Mouse (Mus musculus) frontal cortex, adult 2 months (tissue): Measurements from ENCODE around the gene Slc36a3. TPM values are rescaled to one million over a fixed set of nuclear protein-coding genes. Genes with fewer than 3 reads are reported as not detected.
"Not testable (repeated sequence)": the region's sequence is repeated elsewhere in the genome, so short reads cannot be mapped to it uniquely, and the experiment has no call there.

Experiments
- DNase-seq, 2 experiments: peaks; one replicate each; pipeline ENCODE4 v3.0.0; 2022; ENCODE audit warnings: low spot score in 1 of 2; ENCODE audit errors: extremely low spot score in 1 of 2
- polyA plus RNA-seq: library from polyadenylated mRNA; depleted of rRNA; stranded (reverse); fragments of >200 nt; gene quantifications from 2 replicates; pipeline ENCODE4 v1.2.3, GENCODE M21; 2012

Slc36a3 gene
- polyA plus RNA-seq, 1 experiment, result not detected

DNA sequence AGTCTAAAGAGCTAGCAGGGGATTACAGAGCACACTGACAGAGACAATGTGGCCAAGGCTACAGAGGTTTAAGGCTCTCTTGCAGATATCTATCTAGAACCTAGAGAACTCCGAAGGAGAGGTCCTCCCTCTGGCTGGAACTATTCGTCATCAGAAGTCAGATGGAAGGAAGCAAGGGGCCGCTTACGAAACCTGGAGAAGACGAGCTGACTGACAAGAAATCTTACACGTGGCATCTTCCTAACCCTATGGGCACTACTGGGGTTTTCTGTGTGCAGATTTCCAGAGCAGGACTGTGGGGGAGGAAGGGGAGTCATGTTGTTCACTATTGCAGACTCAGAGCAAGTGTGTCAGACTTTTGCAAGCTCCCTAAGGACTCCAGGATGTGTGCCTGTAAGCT, 4.1 kb downstream of the Slc36a3 start:
- no peak for DNase-seq

DNA sequence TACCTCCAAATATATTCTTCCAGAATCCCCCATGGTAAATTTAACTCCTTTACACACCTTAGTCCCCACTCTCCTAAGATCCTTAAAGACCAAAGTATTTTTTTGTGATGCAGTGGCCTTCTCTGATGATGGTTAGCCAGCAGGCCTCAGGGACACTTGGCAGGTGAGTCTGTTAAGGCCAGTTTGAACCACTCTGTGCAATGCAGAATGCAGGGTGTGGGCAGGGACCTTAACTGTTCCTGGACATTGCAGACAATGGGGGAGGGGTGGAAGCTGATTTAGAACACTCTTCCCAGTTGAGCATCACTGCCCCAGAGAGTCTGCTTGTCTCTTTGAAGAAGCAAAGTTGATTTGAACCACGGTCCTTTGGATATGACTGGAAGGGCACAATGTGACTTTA, 4.7 kb downstream of the Slc36a3 start:
- DNase-seq, result no peak

DNA sequence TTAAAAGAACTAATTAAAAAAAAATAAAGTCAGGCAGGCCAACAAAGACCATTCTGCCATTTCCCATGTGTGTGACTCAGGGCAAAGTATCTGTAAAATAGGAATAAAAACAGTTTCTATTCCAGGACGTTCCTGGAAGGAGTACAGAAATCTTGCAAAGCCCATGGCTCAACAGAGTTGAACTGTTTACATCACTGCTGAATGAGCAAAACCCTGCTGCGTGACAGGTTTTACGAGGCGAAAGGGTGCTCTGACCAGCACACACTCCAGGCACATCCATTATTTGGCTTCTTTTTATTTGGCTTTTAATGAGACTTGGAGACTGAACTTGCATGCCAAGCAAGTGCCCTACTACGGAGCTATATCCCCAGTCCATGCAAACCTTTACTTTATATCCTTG, 7.5 kb downstream of the Slc36a3 start:
- no peak for DNase-seq

DNA sequence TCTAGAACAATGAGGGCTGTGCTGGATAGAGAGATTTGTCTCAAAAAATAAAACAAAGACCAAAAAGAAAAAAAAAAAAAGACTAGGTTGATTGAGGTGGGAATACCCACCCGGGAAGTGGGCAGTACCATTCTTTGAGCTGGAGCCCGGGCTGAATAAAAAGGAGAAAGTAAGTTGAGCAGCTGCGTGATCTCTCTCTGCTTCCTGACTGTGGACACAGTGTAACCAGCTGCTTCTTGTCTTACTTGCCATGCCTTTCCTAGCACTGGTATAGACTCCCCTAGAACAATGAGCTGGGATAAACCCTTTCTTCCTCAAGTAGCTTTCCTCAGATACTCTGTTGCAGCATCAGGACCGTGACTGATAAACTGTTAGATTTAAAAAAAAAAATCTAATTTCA, 10.0 kb downstream of the Slc36a3 start:
- DNase-seq, result no peak

DNA sequence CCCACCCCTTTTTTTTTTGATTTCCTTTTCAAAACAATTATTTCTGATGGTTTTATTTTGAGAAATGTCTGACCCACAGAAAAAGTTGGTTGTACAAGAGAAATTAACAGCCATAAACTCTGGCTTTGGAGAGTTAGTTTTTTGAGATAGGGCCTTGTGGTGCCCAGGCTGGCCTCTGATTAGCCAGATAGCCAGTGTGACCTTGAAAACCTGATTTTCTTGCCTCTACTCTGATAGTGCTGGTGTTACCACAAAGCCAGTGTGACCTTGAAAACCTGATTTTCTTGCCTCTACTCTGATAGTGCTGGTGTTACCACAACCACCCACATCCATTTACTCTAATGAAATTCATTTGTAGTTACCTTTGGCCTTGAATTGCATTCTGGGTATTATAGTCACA, 13.9 kb downstream of the Slc36a3 start:
- no peak for DNase-seq

DNA sequence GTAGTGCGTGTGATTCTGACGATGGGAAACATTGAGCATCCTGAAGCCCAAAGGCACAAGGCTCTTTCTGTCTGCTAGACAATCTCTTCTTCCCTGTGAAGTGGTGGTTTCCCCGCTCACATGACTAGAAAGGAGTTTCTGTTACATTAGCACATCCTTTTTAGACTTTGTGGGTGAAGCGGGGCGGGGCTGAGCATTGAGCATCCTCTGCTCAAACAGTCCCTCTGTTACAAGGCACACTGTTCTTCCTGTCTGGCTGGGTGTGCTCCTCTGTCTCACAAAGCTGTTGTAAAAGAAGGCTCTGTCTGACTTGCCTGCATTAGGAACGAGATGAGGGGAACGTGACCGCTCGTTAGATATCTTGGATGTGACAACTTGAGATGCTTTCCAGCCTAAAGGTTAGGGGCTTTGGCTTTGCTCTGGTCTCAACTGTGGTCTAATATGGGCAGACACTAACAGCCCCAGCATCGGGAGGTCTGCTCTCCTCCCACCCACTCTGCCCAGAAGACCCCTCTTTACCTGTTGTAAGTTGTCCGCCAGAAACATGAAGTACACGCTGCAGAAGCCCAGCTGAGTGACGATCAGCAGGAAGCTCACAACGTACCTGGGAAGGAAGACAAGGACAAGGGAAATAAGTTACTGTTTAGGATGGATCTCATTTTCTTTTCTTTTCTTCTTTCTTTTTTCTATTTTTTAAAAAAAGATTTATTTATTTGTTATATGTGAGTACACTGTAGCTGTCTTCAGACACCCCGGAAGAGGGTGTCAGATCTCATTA, 14.5 kb downstream of the Slc36a3 start:
- DNase-seq, result no peak

DNA sequence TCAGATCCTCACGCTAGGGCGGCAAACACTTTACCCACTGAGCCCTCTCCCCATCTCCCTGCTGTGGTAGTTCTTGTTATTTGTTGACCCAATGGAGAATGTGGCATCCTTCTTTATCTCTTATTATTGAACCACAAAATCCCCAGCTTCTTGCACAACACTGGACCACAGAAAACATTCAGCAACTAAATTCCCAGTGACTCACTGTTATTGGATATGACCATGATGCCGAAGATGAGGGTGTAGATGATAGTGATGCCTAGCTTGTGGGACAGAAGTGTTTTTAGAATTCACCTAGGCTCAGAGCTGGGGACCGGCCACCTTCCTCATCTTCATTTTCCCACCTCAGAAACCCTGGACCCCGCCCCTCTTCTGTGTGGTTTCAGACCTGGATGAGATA, 16.6 kb downstream of the Slc36a3 start:
- no peak for DNase-seq

DNA sequence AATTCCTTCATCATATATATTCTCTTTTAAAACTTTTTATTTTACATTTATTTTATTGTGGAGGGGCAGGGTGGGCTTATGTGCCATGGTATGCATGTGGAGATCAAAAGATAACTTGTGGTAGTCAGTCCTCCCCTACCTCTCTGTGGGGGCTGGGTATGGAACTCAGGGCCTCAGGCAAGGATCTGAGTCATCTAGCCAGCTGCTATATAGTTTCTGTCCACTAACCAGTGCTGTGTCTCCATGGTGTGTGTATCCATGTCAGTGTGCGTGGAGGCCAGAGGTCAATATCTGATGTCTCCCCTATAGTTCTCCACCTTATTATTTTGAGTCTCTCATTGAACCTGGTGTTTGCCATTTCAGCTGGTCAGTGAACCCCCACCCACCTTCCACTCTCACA, 17.1 kb downstream of the Slc36a3 start:
- DNase-seq, result no peak

DNA sequence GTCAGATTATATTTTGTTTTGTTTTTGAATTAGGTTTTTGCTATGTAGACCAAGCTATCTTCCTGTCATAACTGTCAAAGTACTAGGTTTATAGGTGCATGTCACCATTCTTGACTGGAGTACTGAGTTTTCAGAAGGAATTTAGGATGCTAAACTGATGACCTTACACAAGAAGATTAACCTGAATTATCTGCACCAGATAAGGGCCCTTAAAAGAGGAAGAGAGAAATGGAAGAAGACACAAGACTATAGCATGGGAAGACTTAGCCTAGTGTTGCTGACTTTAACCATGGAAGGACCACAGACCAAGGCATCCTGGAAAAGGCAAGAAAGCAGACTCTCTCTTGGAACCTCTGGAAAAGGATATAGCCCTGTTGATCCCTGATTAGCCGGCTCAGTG, 18.3 kb downstream of the Slc36a3 start:
- DNase-seq, result no peak

DNA sequence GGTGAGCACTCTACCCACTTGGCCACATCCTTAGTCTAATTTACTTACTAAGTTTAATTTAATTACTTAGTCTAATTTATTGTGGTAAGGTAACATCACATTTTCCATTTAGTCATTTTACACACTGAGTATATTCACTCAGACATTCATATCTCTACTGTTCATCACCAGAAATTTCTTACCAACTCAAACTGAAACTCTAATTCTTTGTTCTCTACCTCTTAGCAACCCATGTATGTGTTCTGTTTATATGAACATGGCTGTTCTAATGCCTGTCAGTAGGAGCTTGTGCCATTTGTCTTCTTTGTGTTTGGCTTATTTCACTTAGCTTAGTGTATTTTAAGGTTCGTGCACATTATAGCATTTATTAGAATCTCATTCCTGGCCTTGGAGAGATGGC, 19.6 kb downstream of the Slc36a3 start:
- DNase-seq, result no peak

DNA sequence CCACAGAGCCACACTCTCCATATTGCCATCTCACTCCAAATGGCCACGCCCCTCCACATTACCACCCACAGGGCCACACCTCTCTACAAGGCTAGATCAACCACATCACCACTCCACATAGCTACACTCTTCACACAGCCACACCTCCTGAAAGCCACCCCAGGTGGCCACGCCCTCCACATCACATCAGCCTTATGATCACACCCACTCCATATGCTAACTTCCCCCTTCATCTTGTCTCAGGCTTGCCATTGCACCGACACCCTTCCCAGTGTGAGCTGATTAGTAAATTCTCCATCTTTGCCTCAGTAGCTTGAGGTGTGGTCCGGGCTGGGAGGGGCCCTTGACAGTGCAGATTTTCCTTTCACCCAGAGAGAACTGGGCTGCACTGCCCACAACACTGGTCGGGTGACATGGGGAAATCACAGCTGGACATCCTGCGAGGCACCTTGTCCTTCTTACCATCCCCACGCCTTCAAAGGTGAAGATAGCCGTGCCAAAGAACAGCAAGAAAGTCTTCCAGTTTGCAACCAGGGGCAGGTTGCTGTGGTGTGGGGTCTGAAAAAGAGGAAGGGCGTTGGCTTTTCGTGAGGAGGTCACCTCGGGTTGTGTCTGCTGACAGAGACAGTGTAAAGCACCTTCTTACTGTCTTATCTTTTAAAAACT, 20.3 kb downstream of the Slc36a3 start:
- no peak for DNase-seq

DNA sequence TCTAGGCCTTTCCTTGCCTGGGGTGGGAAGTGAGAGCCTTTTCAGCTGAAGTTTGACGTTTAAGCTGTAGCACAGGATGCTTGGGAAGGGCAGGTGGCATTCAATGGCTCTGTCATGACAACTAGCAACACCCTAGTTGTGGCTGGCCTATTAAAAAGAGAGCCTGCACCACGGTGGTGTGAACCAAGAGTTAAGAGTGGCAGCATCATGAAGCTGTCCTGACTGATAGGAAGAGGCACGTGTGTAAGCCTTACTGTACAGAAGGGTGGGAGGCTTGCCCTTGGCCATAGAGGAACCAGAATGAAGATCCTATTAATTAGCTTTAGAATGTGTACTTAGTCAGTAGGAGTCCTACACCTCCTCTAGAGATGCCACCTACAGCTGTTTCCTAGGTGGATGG, 23.1 kb downstream of the Slc36a3 start:
- no peak for DNase-seq

DNA sequence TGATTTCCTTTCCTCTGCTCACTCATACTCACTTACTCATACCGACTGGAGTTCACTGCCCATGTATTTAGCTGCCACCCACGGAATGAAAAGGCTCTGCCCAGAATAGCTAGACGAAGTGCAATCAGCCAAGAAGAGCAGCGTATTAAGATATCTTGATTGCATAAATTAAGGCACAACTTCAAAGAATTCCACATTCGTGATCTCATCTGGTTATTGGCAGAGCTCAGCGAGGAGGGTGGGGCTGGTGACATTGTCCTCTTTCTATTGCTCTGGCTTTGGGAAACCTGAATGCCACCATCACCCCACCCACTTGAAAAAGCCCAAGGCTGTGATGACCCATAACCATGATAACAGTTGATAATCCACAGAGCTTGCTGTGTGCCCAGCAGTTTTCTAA, 23.6 kb downstream of the Slc36a3 start:
- DNase-seq, result peak; percentile 25 to 63

DNA sequence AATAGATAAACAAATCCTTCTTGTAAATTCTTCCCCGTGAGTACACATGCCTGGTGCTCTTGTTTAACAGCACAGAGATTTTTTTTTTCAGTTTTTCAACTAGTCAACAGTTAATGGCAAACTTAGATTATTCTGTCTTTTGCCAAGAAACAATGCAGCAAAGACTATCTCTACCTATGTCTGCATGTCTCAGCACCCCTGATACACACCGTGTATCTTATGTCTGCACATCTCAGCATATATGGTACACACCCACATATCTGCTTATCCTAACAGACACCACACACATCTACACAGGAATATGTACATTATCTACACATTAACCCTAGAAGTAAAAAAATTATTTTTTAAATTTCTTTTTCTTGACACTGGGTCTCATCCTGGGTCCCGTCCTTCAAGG, 24.8 kb downstream of the Slc36a3 start:
- DNase-seq, result no peak

DNA sequence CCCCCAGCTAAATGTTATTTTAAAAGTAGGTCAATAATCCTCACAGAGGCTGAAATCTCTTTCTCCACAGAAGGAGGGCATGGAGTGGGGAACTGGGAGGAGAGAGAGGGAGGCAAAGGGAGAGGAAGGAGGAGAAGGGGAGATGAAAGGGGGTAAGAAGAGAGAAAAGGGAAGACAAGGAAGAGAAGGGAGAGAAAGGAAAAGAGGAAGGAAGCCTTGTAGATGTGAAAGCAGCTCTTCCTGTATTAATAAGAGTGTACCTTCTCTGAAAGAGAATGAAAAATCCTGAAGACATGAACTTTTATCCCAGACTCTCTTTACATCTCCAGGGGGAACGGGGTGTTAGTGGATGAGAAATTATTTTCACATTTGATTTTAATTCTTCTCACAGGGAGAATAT, 30.1 kb downstream of the Slc36a3 start:
- DNase-seq, result no peak

DNA sequence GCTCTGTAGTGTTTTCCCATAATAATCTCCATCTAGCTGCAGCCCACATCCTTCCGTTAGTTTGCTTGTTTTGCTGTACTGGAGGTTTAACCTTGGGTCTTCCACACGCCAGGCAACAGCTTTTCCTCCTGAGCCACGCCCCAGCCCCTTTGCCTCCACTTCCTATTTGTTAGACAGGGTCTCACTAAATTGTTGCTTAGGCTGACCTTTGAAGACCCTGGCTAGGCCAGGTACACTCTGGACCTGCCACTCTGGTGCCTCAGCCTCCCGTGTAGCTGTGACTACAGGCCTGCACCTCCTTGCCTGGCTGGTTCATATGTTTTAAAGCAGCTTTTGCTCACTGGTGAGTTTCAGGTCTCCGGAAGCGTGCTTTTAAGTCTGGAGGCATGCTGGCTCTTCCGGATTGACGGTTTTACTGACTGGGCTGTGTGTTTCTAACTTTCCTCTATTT, 30.7 kb downstream of the Slc36a3 start:
- DNase-seq, result no peak

DNA sequence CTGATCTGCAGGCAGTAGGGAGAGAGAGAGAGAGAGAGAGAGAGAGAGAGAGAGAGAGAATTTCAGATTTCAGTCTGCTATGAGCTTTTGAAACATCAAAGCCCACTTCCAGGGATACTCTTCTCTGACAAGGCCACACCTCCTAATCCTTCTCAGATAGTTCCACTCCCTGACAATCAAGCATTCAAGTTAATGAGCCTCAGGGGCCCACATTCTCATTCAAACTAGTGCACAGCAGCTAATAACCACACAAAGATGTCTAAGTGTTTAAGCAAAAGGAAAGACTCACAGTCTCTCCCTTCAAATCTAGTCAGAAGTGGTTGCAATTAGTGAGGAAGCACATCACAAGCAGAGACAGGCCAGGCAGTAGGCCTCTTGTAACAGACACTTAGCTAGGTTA, 31.2 kb downstream of the Slc36a3 start:
- DNase-seq, result no peak

DNA sequence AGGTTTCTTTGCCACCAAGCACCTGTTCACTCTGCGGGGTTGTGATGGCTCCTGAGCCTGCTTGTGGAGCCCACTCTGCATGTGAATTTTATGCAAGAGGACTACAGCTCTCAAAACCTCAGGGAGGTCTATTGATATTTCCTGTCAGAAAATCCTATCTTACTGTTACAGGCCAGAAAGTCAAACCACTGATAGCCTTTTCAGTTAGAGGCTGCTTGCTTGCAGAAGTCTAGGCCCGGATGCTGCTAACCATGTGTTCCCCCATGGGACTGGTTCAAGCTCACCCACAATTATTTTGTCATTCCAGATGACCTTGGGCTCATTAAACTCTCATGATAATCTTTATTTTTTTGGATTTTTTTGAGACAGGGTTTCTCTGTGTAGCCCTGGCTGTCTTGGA, 34.5 kb downstream of the Slc36a3 start:
- DNase-seq, result no peak

DNA sequence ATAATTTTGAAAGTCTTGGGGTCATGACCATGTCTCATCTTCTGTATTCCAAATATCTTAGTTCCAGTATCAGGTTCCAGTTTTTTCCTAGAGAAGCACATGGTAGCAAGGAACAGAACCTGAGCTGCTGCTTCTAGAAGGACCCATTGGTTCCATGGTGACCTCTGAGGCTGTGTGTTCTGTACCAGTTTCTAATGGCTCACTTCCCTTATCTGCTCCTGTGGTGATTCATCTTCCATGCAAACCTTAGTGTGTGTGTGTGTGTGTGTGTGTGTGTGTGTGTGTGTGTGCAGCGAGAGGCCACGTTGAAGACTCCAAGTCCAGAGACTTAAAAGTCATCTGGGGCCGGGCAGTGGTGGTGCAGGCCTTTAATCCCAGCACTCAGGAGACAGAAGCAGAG, 35.5 kb downstream of the Slc36a3 start:
- DNase-seq, result no peak

DNA sequence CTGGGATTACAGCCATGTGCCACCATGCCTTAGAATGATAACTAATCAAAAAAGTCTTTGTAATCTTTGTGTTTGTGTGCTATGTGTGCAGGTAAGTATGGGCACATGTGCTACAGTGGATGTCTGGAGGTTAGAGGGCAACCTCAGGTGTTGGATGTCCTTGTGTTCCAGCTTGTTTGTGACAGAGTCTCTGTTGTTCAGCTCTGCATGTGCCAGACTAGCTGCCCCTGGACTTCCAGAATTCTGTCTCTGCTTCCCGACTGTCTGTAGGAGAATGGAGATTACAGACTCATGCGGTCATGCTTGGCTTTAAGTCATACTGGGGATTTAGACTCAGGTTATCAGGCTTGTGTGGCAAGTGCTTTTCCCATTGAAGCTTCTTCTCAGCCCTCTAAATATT, 37.2 kb downstream of the Slc36a3 start:
- DNase-seq, result no peak

DNA sequence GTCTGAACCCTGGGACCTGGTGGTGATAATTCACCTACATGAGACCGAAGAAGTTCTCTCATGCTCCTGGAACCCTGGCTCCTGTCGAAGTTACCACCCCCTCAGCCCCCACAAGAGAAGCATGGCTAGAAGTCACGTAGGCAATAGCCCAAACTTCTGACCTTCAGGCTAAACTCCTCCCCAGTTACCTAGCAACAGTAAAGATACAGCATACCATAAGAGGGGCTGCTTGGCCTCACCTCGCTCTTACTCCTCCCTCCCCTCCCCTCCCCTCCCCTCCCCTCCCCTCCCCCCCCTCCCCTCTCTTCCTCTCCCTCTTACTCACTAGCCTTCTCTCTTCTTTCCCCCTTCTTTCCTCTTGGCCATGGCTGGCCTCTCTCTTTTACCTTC, 37.7 kb downstream of the Slc36a3 start:
- not testable (repeated sequence) for DNase-seq

DNA sequence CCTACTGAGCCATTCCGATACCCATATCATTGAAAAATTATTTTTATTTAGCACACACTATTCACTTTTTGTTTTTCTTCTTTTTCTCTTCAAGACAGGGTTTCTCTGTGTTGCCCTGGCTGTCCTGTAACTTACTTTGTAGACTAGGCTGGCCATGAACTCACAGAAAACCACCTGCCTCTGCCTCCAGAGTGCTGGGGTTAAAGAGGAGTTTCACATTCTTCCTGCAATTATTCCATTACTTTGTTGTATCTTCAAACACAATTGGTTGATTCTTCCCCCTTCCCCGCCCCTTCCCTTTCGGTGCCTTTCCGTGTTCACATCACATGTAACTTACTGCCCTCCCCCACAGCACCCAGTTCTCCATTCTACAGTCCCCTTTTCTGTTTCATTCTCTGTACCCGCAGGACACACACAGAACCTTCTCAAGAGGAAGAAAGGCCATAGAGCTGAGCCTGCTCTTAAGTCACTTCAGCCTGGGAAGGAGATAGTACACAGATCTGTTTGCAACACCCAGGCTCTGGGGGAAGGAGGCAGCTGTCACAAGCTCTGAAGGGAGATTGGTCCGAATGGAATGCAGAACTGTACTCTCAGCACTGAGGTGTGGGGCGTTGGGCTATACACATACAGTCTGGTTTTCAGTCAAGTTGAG, 38.2 kb downstream of the Slc36a3 start:
- DNase-seq, result peak in 1 of 2 experiments; percentile 15
